Mouse (Mus musculus): ENCODE results near the gene Cenpk.
"Not testable (repeated sequence)": the region's sequence is repeated elsewhere in the genome, so short reads cannot be mapped to it uniquely, and the experiment has no call there.

Cenpk gene

DNA sequence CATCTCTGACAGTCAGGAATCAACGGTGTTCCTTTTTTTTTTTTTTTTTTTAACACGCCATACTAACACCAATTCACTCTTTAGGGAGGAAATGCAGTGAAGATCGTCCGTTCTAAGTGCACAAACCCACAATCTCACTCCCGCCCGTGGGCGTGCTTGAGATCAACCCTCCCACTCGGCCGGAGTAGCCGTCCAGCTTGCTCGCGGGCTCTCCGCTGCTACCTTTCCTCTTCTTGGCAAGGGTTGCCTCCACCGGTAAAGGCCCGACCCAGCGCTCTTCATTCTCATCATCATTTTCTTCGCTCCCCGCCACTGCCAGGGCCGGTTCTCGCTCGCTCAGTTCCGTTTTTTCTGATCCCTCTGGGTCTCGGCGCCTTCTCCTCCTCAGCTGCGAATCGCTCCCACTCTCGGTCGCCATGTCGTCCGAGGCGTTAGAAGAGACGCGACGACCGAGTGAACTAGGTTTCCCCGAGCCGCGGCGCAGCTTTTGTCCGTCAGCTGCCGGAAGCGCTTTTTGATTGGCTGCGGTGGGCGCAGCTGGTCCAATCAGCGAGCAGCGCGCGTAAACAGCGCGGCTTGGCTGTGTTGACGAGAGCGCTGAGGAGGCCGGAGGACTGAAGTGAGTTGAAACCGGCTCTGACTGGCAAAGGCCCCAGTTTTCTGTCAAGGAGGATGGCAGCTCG is at the start of gene Cenpk, which contains the start of gene Ppwd1:
Cenpk (plus strand) TSS at position 228 of the 683 bp plus-strand sequence.
Ppwd1 (minus strand) TSS at position 460 of the 683 bp plus-strand sequence.
- DNase-seq (ENCODE audit: low spot score) = peak; percentile 97

DNA sequence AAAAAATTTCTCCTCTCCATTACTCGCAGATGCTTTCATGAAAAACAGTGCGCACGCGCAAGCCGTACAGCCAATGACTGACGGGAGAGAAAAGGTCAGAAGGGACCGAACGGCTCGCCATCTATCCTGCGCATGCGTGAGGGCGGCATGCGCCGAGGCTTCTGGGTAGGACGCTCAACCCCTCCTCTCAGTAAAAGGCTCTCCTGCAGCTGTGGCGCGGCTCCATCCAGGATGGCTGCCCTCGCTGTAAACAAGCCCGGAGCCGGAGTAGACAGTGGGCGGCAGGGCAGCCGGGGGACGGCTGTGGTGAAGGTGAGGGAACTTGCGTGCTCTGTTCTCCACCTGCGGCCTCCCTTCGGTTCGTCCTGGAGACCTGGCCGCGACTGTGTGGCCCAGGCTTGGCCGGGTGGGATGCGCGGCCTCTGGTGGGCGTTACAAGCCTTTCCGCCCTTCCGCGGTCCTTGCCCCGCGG is 49.7 kb upstream of the Cenpk start, which contains the start of gene Trim23:
Trim23 (plus strand) TSS at position 148 of the 472 bp plus-strand sequence.
- peak; percentile 96 for DNase-seq (ENCODE audit: low spot score)

DNA sequence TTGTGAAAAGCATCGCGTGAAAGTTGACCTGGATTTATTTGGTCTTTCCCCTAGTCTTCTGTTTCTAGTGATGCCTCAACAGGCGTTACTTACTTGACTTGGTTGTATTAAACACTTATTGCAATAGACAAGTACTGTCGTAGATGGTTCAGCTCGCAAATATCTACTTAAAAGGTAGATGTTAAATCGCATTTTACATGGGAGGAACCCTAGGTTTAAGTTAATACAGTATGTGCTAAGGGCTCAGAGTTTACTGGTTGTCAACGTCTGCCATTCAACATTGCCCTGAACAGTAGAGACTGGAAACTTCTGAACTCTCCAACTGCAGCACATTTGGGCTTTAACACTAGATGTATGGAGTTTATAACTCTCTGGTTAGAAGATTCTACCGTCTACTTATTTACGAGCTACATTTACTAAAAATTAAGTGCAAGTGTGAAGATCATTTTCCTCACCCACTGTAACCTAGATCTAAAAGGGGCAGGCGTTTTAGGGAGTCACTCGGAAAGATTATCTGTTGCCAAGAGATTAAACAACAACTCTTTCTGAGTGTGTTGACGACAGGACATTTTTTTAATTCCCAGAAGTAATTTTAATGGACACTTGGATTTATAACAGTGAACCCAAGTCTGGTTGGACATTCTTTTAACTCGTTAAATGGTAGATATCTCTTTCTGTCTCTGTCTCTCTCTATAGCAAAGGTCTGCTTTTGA is 49.1 kb upstream of the Cenpk start:
- DNase-seq (ENCODE audit: low spot score) = no peak

DNA sequence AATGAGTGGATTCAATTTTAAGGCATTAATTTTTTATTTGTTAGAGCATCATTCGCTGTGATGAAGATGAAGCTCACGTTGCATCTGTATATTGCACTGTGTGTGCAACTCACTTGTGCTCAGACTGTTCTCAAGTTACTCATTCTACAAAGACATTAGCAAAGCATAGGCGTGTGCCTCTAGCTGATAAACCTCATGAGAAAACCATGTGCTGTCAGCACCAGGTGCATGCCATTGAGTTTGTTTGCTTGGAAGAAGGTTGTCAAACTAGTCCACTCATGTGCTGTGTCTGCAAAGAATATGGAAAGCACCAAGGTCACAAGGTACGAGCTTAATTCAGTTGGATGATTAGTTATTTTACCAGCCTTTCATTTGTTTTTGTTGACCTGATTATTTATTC is 41.1 kb upstream of the Cenpk start:
- no peak for DNase-seq (ENCODE audit: low spot score)

DNA sequence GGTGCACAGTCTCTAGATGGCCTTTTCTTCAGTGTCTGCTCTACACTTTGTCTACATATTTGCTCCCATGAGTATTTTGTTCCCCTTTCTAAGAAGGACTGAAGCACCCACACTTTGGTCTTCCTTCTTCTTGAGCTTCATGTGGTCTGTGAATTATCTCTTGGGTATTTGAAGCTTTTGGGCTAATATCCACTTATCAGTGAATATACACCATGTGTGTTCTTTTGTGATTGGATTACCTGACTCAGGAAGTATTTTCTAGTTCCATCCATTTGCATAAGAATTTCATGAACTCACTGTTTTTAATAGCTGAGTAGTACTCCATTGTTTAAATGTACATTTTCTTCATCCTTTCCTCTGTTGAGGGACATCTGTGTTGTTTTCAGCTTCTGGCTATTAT is 32.5 kb upstream of the Cenpk start:
- DNase-seq (ENCODE audit: low spot score) = not testable (repeated sequence)

DNA sequence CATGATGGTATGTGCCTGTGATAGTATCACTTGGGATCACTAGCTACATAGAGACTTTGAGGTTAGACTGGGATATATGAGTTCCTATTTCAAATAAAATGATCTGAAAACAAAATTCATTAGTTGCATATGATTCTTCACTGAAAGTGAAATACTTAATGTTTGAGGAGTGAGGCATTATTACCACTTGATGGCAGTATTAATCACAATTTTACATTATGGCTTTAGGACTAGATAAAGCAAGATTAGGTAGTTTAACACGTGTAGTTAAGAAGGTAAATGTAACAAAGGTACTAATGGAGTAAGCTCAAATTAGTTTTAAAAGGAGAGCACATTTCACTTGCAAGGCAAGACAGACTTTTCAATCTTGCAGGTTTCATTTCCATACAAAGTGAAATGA is 24.1 kb upstream of the Cenpk start:
- DNase-seq (ENCODE audit: low spot score) = no peak

DNA sequence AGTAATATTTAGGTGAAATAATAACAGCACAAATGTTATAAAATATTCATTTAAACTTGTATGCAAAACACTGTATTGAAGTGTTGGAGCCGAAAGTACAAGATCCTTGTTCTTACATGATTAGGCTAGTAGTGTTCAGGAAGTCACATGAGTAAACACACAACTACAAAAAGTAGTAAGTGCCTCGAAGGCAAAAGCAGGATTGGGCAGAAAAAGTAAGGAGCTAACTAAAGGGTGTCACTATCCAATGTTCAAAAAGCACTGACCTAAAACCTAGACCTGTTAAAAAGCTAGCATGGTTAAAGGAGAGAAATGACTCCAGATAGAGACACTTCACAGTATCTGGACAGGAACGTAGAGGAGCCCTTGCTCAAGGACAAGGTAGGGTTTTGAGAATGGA is 933 bp upstream of the Cenpk start:
- no peak for DNase-seq (ENCODE audit: low spot score)

DNA sequence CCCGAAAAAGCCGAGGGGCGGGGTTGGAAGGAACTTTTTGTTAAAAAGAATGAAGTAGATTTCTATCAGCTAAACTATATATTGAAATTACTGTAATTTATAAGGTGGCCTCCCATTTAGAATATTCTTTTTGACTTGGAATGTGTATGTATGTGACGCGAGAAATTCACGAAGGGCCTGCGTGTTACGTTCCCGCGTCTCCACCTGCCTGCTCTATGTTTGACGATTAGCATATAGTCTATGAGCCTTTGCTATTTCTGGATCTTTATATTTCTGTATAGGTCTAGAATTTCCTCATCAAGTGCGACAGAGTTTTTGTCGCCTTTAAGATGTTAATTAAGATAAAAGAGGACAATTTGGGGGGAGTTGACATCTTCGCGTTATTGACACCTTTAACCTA is 770 bp downstream of the Cenpk start:
- no peak for DNase-seq (ENCODE audit: low spot score)

DNA sequence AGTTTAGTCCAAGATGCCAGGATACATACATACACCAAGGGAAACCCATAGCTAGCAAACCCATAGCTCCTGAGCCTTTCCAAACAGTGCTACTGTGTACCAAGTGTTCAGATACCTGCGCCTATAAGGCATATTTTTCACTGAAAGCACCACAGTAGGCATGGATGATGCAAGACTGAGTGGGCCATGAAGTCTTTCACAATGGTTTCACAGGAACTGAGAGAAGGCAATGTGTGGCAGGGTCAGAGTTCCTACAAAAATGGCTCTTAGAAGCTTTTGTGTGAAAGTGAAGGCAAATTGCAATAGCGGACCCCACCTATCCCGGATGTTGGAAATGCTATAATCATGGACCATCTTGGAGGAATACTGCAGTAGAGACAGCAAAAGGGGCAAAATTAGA is 30.6 kb downstream of the Cenpk start:
- DNase-seq (ENCODE audit: low spot score) = no peak

DNA sequence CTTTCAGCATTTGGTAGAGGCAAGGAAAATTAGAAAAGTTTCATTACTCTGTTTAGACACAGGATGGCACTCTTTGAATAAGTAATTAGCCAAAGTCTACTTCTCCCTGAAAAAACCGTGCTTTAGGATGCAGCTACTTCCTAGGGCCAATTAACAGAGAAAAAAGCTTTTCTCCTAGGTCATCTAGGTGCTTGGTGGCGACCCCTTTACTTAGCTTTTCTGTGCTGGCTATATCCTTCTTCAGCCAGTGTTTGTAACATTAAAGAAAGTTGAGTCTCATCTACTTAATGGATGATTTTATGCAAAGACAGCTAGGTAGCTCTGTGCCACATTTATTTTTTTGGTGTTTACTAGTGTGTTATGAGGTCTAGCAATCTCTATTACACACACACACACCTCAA is 56.6 kb downstream of the Cenpk start:
- peak; percentile 3 for DNase-seq (ENCODE audit: low spot score)

DNA sequence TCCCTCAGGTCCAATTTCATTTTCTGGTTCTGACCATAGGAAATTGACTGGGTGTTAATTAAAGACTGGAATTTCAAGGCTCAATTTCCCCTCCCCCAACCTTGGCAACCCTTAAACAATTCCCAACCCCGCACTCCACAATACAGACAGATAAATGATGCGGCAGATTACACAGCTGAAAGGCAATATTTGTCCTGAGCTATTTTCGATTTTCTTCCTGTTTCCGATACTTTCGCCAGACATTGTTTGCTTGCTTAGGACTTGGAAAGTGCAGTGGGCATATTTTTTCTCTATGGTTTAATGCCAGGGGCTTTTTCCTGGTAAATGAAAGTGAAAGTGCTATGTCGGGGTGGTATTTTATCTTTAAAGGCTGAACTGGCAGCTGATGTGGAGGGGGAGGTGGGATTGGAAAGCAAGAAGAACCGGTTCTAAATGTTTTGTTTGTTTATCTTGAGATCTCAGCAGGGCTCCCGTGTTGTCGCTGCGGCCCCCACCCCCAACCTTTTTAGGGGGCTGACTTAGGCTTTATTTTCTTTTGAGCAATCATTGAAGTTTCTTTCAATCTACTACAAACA is 57.4 kb downstream of the Cenpk start:
- peak; percentile 32 for DNase-seq (ENCODE audit: low spot score)

DNA sequence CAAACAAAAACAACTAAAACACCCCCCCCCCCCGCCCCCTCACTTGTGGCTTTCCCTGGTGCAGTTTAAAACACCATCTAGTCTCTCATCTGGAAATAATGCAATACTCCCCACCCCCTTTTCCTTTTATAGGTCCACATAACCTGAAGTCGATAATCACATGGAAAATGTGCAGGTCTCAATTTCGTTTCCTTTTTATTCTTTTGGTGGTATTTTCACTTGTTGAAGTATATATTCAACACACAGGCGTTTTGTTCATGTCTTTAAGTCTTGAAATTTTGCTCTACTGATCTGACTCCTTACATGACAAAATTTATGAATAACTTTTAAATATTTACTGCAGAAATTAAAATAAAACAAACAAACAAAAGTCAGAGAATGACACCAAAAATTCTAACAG is 57.9 kb downstream of the Cenpk start:
- no peak for DNase-seq (ENCODE audit: low spot score)

DNA sequence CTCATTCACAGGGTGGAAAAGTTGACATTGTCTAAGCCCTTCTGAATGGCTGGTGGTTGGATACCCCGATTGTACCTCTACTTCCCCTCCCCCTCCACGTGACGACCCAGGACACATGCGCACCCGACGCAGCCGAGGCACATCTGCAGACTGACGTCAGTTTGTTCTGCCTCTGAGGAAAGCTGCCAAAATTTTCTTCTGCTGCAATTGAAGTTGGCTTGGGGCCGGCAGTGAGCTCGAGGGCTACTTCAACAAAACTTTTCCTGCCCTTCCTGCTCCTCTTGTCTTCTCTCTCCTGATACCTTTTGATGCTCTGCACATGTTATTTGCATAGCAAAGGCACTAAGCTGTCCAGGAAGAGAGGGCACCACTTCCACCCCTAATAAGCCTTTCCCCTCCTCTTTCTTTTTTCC is 58.5 kb downstream of the Cenpk start:
- DNase-seq (ENCODE audit: low spot score) = peak; percentile 87

DNA sequence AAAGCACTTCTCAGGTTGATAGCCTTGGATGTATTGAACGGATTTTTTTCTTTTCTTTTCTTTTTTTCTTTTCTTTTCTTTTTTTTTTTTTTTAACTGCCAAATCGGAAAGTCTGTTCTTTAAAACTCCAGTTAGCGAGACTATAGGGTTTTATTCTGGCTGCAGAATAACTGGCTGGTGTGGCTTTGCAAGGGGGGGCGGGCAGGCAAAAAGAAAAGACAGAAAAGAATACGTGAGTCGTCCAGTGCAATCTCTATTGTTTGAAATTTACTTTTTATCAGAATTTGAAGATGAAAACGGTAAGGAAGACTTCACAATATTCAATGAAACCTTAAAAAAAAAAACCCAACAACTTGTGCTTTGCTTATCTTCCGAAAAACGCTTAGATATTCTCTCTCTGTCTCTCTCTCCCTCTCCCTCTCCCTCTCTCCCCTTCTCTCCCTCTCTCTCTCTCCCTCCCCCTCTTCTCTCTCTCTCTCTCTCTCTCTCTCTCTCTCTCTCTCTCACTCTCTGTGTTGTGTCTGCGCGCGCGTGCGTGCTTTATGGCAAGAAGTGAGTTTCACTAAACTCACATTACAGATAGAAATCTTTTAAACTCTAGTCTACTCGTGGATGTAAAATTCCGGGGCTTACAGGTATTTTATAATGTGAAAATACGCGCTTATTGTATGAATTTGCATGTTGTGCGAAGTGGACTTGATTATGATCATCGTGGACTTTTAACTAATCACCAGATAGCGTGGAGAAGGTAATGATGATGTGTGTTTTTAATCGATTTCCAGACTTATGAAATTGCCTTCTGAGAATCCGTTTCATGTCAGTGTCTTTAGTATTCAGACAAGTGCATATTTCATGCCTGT is 59.2 kb downstream of the Cenpk start, which contains the start of gene Adamts6:
Adamts6 (plus strand) TSS at position 470 of the 860 bp plus-strand sequence.
- DNase-seq (ENCODE audit: low spot score) = peak; percentile 21

DNA sequence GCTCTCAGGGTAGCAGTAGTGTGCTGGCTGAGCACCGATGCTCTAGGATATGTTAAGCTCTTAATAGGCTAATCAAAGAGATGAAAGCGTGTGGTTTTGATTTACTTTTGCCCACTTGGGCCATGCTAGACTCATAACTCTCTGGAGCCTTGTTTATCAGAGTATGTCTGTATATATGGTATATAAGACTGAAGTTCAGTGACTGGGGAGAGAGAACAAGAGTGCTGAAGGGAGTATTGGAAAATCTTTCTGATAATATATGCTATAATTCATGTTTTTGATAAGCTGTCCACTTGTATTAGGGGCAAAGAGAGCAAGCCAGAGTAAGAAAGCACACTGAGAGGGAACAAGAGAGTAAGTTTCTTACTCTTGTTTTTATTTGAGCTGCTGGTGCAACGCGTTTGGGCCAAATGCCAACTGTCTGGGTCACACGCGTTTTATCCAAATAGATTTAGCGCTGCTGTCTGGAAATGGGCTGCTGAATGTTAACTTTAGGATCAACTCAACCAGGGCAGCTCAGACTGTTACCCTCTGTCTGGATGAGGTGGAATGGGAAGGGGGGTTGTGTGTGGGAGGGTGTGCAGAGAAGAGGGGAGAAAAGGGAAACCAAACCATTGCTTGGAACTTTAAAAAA is 59.9 kb downstream of the Cenpk start:
- DNase-seq (ENCODE audit: low spot score) = peak; percentile 54

DNA sequence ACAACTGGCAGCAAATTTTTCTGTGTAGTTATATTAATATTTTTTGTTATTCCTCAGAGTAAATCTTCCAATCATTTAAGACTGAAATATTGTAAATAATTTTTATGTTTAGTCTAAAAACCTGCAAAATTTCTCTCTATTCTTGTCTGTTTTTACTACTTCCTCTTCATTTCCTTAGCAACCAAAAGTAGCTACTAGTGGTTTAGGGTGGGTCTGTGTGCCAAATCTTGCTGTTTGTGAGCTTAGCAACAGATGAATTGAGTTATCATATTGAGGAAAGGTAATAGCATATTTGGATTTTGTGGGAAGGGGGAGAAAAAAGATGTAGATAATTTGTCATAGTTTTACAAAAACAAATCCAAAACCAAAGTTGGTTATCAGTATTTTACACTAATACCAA is 60.8 kb downstream of the Cenpk start:
- no peak for DNase-seq (ENCODE audit: low spot score)

DNA sequence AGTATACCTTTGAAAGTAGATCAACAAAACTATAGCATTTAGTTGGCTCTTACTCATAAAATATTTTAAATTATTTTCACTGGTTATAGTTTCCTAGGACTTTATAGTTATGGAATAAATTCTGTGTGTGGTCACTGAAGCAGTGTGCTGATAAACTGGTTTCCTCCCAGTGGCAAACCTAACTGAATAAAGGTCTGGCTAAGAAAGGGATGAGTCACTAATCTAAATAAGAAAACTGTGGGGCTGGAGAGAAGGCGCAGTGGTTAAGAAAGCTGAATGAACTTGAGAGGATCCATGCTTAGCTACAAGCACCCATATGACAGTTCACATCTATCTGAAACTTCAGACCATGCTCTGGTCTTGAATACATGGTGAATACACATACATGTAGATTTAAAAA is 67.1 kb downstream of the Cenpk start:
- no peak for DNase-seq (ENCODE audit: low spot score)

Measured in yolk sac, embryonic 10.5 days (tissue).